Mouse (Mus musculus) midbrain, embryonic 14.5 days (tissue): ENCODE results near the gene Chil4. TPM values are rescaled to one million over a fixed set of nuclear protein-coding genes. Genes with fewer than 3 reads are reported as not detected.
"Not testable (repeated sequence)": the region's sequence is repeated elsewhere in the genome, so short reads cannot be mapped to it uniquely, and the experiment has no call there.

ENCODE experiments used
- ATAC-seq: fragments of 200-750 bp; cut with Nextera tagmentation; 2 replicates; pipeline ENCODE4 v1.8.0; 2017; ENCODE audit warnings: moderate number of reproducible peaks, moderate library complexity; ENCODE audit not compliant: low FRiP score, low TSS enrichment
- DNase-seq: peaks from one replicate; pipeline ENCODE4 v3.0.0-alpha.2; 2015
- H3K27ac ChIP-seq: fragments of 300-500 bp; sonication (generic); replicated peaks from 2 replicates; pipeline ENCODE4 v1.5.1; 2014; ENCODE audit warnings: mild to moderate bottlenecking, low read depth, low read length, moderate library complexity
- H3K27me3 ChIP-seq: fragments of 300-500 bp; sonication (generic); 2 replicates; pipeline ENCODE4 v1.6.1; 2014; ENCODE audit warnings: low read length, control low read depth, mixed read lengths; ENCODE audit not compliant: control insufficient read depth, insufficient read depth
- H3K36me3 ChIP-seq: fragments of 300-500 bp; sonication (generic); 2 replicates; pipeline ENCODE4 v1.6.1; 2014; ENCODE audit warnings: low read length, control low read depth; ENCODE audit not compliant: control insufficient read depth, insufficient read depth
- H3K4me1 ChIP-seq: fragments of 300-500 bp; sonication (generic); 2 replicates; pipeline ENCODE4 v1.6.1; 2014; ENCODE audit warnings: mild to moderate bottlenecking, antibody characterized with exemption, low read length, control low read depth; ENCODE audit not compliant: control insufficient read depth, insufficient read depth
- H3K4me2 ChIP-seq: fragments of 300-500 bp; sonication (generic); 2 replicates; pipeline ENCODE4 v1.6.1; 2014; ENCODE audit warnings: mild to moderate bottlenecking, low read length, moderate library complexity
- H3K4me3 ChIP-seq: fragments of 300-500 bp; sonication (generic); replicated peaks from 2 replicates; pipeline ENCODE4 v1.5.1; 2014; ENCODE audit warnings: low read depth, low read length
- H3K9ac ChIP-seq: fragments of 300-500 bp; sonication (generic); replicated peaks from 2 replicates; pipeline ENCODE4 v1.6.1; 2014; ENCODE audit warnings: mild to moderate bottlenecking, low read length, moderate library complexity
- H3K9me3 ChIP-seq: fragments of 300-500 bp; sonication (generic); 2 replicates; pipeline ENCODE4 v1.6.1; 2016; ENCODE audit warnings: low read length, control low read depth, mixed read lengths; ENCODE audit not compliant: control insufficient read depth
- WGBS: fragments of 180-500 bp; shearing (Covaris S2); extraction: QIAGEN DNeasy Blood & Tissue Kit; methylation state at CpG from one replicate; pipeline ENCODE4 v1.1.7; 2014; 5-methylcytosine and 5-hydroxymethylcytosine counted together
- polyA plus RNA-seq: library from polyadenylated mRNA; unstranded; fragments of >200 nt; fragmentation: Nextera tagmentation; extraction: Ambion mirVana; gene quantifications from 2 replicates; pipeline ENCODE4 v1.2.1, GENCODE M21; 2014

Chil4 gene
- polyA plus RNA-seq, 1 experiment from 2014 or later, result not detected

DNA sequence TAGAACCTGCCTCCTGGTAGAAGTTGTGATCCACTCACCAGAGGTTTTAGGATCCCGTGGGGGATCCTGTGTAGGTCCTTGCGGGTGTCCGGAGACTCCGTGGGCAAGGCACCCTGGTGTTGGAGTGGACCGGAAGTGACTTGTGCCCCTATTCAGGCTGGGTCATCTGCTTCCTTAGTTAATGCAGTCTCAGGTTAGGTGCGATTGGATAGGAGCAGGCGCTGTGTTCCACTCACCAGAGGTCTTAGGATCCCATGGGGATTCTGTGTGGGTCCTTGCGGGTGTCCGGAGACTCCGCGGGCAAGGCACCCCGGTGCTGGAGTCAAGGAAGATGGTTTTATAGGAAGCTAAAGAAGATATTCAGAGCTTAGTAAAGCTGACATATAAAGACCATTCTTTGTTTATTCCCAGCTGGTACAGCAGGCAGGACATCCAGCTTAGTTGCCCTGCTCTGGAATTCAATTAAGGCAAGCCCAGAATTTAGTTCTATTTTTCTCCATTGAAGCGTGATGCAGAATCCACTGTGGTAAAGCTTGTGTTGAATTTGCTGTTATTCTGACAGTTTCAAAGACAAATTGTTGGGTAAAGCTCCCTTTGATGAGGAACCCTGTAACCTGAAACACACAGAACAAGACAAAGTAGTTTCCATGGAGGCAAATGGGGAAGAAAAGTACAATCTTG is 41.7 kb downstream of the Chil4 start:
- no peak overlapping the region for H3K4me3 ChIP-seq
- no peak overlapping the region for H3K9ac ChIP-seq
- no peak for DNase-seq
- H3K27me3 ChIP-seq, result no peaks in the 10 kb centered on the region
- ATAC-seq, result peak; percentile 41; the same call in 1 of the 2 replicates
- 82% methylated on average over 13 of the region's 13 CpGs for WGBS
- no peaks in the 10 kb centered on the region for H3K36me3 ChIP-seq
- H3K4me1 ChIP-seq, result no peaks in the 10 kb centered on the region
- no peaks in the 10 kb centered on the region for H3K9me3 ChIP-seq
- no peak overlapping the region for H3K4me2 ChIP-seq
- H3K27ac ChIP-seq, result no peak overlapping the region

DNA sequence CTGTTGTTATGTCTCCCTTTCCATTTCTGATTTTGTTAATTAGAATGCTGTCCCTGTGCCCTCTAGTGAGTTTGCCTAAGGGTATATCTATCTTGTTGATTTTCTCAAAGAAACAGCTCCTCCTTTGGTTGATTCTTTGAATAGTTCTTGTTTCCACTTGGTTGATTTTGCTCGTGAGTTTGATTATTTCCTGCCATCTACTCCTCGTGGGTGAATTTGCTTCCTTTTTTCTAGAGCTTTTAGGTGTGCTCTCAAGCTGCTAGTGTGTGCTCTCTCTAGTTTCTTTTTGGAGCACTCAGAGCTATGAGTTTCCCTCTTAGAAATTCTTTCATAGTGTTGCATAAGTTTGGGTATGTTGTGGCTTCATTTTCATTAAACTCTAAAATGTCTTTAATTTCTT is 44.3 kb downstream of the Chil4 start:
- 58% methylated on average over 2 of the region's 2 CpGs for WGBS

DNA sequence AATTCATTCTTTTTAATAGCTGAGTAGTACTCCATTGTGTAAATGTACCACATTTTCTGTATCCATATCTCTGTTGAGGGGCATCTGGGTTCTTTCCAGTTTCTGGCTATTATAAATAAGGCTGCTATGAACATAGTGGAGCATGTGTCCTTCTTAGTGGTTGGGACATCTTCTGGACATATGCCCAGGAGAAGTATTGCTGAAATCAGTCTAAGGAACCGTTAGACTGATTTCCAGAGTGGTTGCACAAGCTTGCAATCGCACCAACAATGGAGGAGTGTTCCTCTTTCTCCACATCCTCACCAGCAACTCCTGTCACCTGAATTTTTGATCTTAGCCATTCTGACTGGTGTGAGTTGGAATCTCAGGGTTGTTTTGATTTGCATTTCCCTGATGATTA is 46.8 kb downstream of the Chil4 start:
- not testable (repeated sequence) for H3K27me3 ChIP-seq, DNase-seq, H3K9ac ChIP-seq, ATAC-seq, H3K4me2 ChIP-seq, H3K27ac ChIP-seq, H3K4me1 ChIP-seq, H3K4me3 ChIP-seq, H3K36me3 ChIP-seq, H3K9me3 ChIP-seq
- 77% methylated on average over 2 of the region's 2 CpGs for WGBS

More for the DNA sequence above, 44.3 kb downstream of the Chil4 start:
- ATAC-seq, H3K4me3 ChIP-seq, DNase-seq, H3K27me3 ChIP-seq, H3K9ac ChIP-seq, H3K36me3 ChIP-seq, H3K27ac ChIP-seq, H3K4me1 ChIP-seq, H3K9me3 ChIP-seq, H3K4me2 ChIP-seq: not testable (repeated sequence)

DNA sequence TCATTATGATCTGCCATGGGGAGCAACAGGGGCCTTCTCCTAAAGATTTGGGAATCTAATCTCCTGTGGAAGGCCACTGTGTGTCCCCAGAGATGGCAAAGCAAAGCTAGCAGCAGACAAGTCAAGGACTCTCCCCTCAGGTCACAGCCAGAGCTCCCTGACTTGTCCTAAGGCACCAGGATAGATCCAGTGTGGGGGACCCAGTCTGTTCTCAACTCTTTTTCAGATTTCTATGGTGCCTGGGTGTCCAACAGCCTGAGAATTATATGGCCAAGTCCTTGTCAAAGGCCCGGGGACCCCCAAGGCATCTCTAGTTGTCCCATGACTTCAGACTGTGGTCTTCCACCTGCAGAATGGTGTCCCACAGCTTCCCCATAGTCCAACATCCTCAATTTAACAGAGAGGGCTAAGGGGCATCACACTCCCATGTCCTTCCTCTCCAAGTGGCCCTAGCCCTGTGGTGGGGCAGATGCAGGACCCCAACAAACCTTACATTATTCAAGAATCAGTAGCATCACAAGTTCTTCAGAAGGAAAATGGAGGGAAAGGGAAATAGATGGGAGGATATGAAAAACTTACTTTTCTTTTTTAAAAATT is 48.1 kb downstream of the Chil4 start:
- DNase-seq, result no peak

DNA sequence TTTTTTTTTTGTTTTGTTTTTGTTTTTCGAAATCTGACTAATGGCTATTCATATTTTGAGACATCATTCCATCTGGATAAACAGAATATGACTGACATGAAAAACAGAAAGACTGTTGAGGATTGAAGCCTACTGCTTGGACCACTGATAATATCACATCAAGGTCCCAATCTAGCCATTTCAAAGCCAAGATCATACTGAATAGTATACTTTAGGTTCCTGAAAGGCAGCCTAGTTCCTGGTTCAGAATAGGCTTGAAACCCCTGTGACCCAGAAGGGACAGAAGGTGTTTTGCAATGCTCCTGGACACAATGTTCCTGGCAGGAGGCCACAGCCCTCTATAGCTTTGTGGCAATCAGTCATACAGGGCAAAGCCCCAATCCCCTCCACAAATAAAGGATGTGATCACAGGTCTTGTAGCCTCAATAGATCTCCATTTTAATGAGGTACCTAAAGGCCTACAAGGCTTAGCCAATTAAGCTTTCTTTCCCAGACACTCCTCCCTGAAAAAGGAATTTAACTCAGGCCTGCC is 48.7 kb downstream of the Chil4 start:
- H3K27me3 ChIP-seq, result no peaks in the 10 kb centered on the region
- DNase-seq, result no peak
- 72% methylated on average over 1 of the region's 1 CpGs for WGBS
- no peak overlapping the region for H3K4me3 ChIP-seq
- no peak overlapping the region for H3K27ac ChIP-seq
- H3K9ac ChIP-seq, result no peak overlapping the region
- H3K4me2 ChIP-seq, result no peak overlapping the region
- ATAC-seq, result no peak
- no peaks in the 10 kb centered on the region for H3K36me3 ChIP-seq
- no peaks in the 10 kb centered on the region for H3K4me1 ChIP-seq
- no peaks in the 10 kb centered on the region for H3K9me3 ChIP-seq

More for the DNA sequence above, 48.1 kb downstream of the Chil4 start:
- H3K9ac ChIP-seq, result no peak overlapping the region
- no peaks in the 10 kb centered on the region for H3K9me3 ChIP-seq
- H3K4me2 ChIP-seq, result no peak overlapping the region
- no peak overlapping the region for H3K27ac ChIP-seq
- no peaks in the 10 kb centered on the region for H3K4me1 ChIP-seq
- no peaks in the 10 kb centered on the region for H3K27me3 ChIP-seq
- 93% methylated on average over 1 of the region's 1 CpGs for WGBS
- ATAC-seq, result peak; percentile 48; the same call in 1 of the 2 replicates
- no peaks in the 10 kb centered on the region for H3K36me3 ChIP-seq
- no peak overlapping the region for H3K4me3 ChIP-seq

DNA sequence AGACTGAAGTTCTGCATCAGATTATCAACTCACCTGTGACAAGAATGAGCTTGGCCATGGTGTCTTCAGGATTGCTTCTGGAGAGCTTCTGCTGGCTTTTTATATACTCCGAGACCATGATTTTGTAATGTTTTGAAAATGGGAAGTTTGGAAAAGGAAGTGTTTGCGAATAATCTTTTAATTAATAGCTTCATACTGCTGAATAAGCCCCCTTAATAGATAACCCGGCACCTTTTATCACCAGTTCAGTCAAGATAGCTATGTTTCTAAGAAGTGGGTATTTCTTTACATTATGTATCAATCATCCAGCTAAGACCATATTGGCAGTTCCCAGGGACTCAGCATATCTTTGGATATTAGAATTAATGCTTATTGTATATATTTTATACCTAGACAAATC is 51.8 kb downstream of the Chil4 start, which contains the start of gene Chil3:
Gene Chil3 (minus strand): TSS at position 101 of the 400 bp plus-strand sequence.
- H3K4me3 ChIP-seq, result no peak within 1 kb of the TSS
- no peaks in the 10 kb centered on the region for H3K36me3 ChIP-seq
- 83% methylated on average over 3 of the region's 3 CpGs for WGBS
- no peaks in the 10 kb centered on the region for H3K27me3 ChIP-seq
- H3K9ac ChIP-seq, result no peak within 1 kb of the TSS
- no peaks in the 10 kb centered on the region for H3K9me3 ChIP-seq
- no peak within 1 kb of the TSS for H3K4me2 ChIP-seq
- no peak within 1 kb of the TSS for H3K27ac ChIP-seq
- DNase-seq (no peak), ATAC-seq (no peak)
- no peaks in the 10 kb centered on the region for H3K4me1 ChIP-seq

DNA sequence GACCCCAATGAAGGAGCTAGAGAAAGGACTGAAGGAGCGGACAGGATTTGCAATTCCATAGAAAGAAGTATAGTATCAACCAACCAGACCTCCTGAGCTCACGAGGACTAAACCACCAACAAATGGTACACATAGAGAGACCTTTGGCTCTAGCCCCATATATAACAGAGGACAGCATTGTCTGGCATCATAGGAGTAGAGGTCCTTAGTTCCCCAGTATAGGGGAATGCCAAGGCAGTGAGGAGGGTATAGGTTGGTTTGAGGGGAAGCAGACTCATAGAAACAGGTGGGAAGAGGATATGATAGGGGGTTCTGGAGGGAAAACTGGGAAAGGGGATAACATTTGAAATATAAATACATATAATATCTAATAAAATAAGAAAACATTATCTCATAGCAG is 64.9 kb downstream of the Chil4 start:
- H3K9ac ChIP-seq, result no peak overlapping the region
- H3K4me2 ChIP-seq, result no peak overlapping the region
- H3K27ac ChIP-seq, result no peak overlapping the region
- no peaks in the 10 kb centered on the region for H3K4me1 ChIP-seq
- peak; percentile 16; the same call in 1 of the 2 replicates for ATAC-seq
- DNase-seq, result no peak
- no peaks in the 10 kb centered on the region for H3K36me3 ChIP-seq
- 87% methylated on average over 2 of the region's 2 CpGs for WGBS
- no peaks in the 10 kb centered on the region for H3K27me3 ChIP-seq
- H3K4me3 ChIP-seq, result no peak overlapping the region
- no peaks in the 10 kb centered on the region for H3K9me3 ChIP-seq
